In genomic region chr13:53099771-53100682, GRCm38 (mm10) we compare ENCODE assay signal across 10 mouse cellular contexts.
DNase-seq lines count a peak whose midpoint lies in the region; ATAC-seq and TF ChIP-seq lines count a peak whose summit lies in the region.
"Had no signal": no experiment of that assay in that cellular context is flagged by ENCODE, and none has a peak within 500 bp of the region (broad histone marks: within the 10 kb centered on the region; RNA-seq: fewer than 3 reads in every experiment).

No protein-coding gene starts in this region.

- peak overlapping the region; percentile 41 for H3K4me2 ChIP-seq in heart, embryonic 13.5 days
- H3K4me2 ChIP-seq in hindbrain, embryonic 13.5 days: no peak overlapping the region

- TF ChIP-seq CTCF in cerebellum, adult 2 months (IDR thresholded peaks at IDR 0.05; ENCODE audit: borderline replicate concordance, insufficient read depth, low read depth, low read length): no peak

- peak; percentile 60; the same call in 1 of the 2 replicates for ATAC-seq in heart, embryonic 13.5 days (ENCODE audit: extremely low read depth, insufficient number of reproducible peaks, low FRiP score, low TSS enrichment)
- peak; percentile 71 for ATAC-seq in hindbrain, embryonic 13.5 days (ENCODE audit: low FRiP score)

- peaks cover 15% of the 10 kb centered on the region for H3K27me3 ChIP-seq in heart, embryonic 13.5 days (replicated peaks)
- H3K27me3 ChIP-seq in hindbrain, embryonic 13.5 days: peaks cover 12% of the 10 kb centered on the region
- H3K27me3 ChIP-seq in cerebellum, adult 2 months (ENCODE audit: control insufficient read depth, insufficient read depth, low read length): no peaks in the 10 kb centered on the region

- no peaks in the 10 kb centered on the region for H3K9me3 ChIP-seq in heart, embryonic 13.5 days
- no peaks in the 10 kb centered on the region for H3K9me3 ChIP-seq in hindbrain, embryonic 13.5 days
- H3K9me3 ChIP-seq: megakaryocyte, embryonic 14.5 days had no signal

- H3K9ac ChIP-seq in heart, embryonic 13.5 days: no peak overlapping the region
- H3K9ac ChIP-seq in hindbrain, embryonic 13.5 days: no peak overlapping the region

- 0 out of 2 replicates have a peak overlapping the region, but pooled peaks have one; percentile 5 for H3K4me3 ChIP-seq in heart, embryonic 13.5 days
- H3K4me3 ChIP-seq in hindbrain, embryonic 13.5 days: no peak overlapping the region
- no peak overlapping the region for H3K4me3 ChIP-seq in cerebellum, adult 2 months (replicated peaks; ENCODE audit: insufficient read depth, low read depth, low read length)
- H3K4me3 ChIP-seq: megakaryocyte, embryonic 14.5 days had no signal

- no peak for DNase-seq in heart, adult 8-10 months (ENCODE audit: low spot score)
- DNase-seq in thymus, postnatal 4 days: peak; percentile 46
- no peak for DNase-seq in thymus, postnatal 0 days (ENCODE audit: low spot score)
- DNase-seq in yolk sac, embryonic 10.5 days (ENCODE audit: low spot score): no peak
- DNase-seq in cerebellum, adult 2 months: no peak
- no peak for DNase-seq in left cerebral cortex, postnatal 36 days (ENCODE audit: low spot score in 2 of 2)
- DNase-seq: cerebellum, adult 9-11 months had no signal

- WGBS in heart, embryonic 13.5 days: 25% methylated on average over 17 of the region's 17 CpGs
- 36% methylated on average over 17 of the region's 17 CpGs for WGBS in hindbrain, embryonic 13.5 days
- 19% methylated on average over 17 of the region's 17 CpGs for WGBS in cerebellum, adult 2 months

- H3K27ac ChIP-seq in heart, embryonic 13.5 days (replicated peaks): peak overlapping the region; percentile 77
- H3K27ac ChIP-seq in hindbrain, embryonic 13.5 days: no peak overlapping the region
- no peak overlapping the region for H3K27ac ChIP-seq in cerebellum, adult 2 months (ENCODE audit: insufficient read depth, low read length)

- H3K4me1 ChIP-seq in heart, embryonic 13.5 days: peaks cover 32% of the 10 kb centered on the region
- H3K4me1 ChIP-seq in hindbrain, embryonic 13.5 days (replicated peaks): 0 out of 2 replicates have a peak, but pooled peaks cover 6% of the 10 kb centered on the region
- H3K4me1 ChIP-seq in cerebellum, adult 2 months (ENCODE audit: control insufficient read depth, insufficient read depth, low read length): no peaks in the 10 kb centered on the region

- TF ChIP-seq POLR2A in cerebellum, adult 2 months (IDR thresholded peaks at IDR 0.05; ENCODE audit: borderline replicate concordance, insufficient read depth, low read length): no peak

- intact Hi-C loops in left cerebral cortex, postnatal 36 days (cut with DNase I): loop anchor here (5.0 kb wide), 3 partner anchors 103 to 388 kb away; partner anchors contain the start of gene Nfil3

- no peaks in the 10 kb centered on the region for H3K36me3 ChIP-seq in heart, embryonic 13.5 days
- H3K36me3 ChIP-seq in hindbrain, embryonic 13.5 days: no peaks in the 10 kb centered on the region
